Mouse (Mus musculus) T-helper 17 cell (primary cell): ENCODE measurements around the gene Senp1.

ENCODE experiments used
- in situ Hi-C, 2 experiments: fragments of 300-600 bp; cut with MboI, MseI; formaldehyde crosslinking; loops; 1 replicate in 1 of 2; 2 replicates in 1 of 2; pipeline ENCODE4 v1.15.1; 2025; ENCODE audit warnings: high pct_unique_total_duplicates in 2 of 2

The Senp1 gene

GRCm38 (mm10) chr15:98003822-98004739 is 89.5 kb downstream of the Senp1 start, which contains the start of gene Col2a1:
Gene Col2a1, minus strand, starts transcription at chr15:98004695.
- in situ Hi-C loops, result no loop called here

- in situ Hi-C loops, result no loop called here
Observed at GRCm38 (mm10) chr15:98002991-98003821, 90.3 kb downstream of the Senp1 start.

- in situ Hi-C loops, result no loop called here
Observed at GRCm38 (mm10) chr15:98002113-98002990, 91.2 kb downstream of the Senp1 start.

- in situ Hi-C loops, result no loop called here
Observed at GRCm38 (mm10) chr15:98001321-98002112, 92.0 kb downstream of the Senp1 start.

- in situ Hi-C loops, result no loop called here
Observed at GRCm38 (mm10) chr15:97999991-98000390, 93.6 kb downstream of the Senp1 start.

GRCm38 (mm10) chr15:97999546-97999945 is 94.0 kb downstream of the Senp1 start:
- in situ Hi-C loops, result no loop called here

GRCm38 (mm10) chr15:97996716-97997256 is 96.8 kb downstream of the Senp1 start:
- in situ Hi-C loops, result no loop called here

GRCm38 (mm10) chr15:97992712-97993286 is 100.7 kb downstream of the Senp1 start:
- in situ Hi-C loops, result no loop called here

GRCm38 (mm10) chr15:97992027-97992711 is 101.4 kb downstream of the Senp1 start:
- in situ Hi-C loops, result no loop called here

GRCm38 (mm10) chr15:97991285-97991895 is 102.2 kb downstream of the Senp1 start:
- in situ Hi-C loops, result no loop called here

GRCm38 (mm10) chr15:97990721-97991120 is 102.8 kb downstream of the Senp1 start:
- in situ Hi-C loops, result no loop called here

- in situ Hi-C loops, result no loop called here
Observed at GRCm38 (mm10) chr15:97990124-97990523, 103.4 kb downstream of the Senp1 start.

- in situ Hi-C loops, result no loop called here
Observed at GRCm38 (mm10) chr15:97989544-97989943, 104.0 kb downstream of the Senp1 start.
